ENCODE assay signal across 19 mouse cellular contexts in genomic region chr9:25558834-25559233, GRCm38 (mm10).
"Had no signal": no experiment of that assay in that cellular context is flagged by ENCODE, and none has a peak within 500 bp of the region (broad histone marks: within the 10 kb centered on the region; RNA-seq: fewer than 3 reads in every experiment).

No protein-coding gene starts in this region.

- H3K36me3 ChIP-seq: liver, embryonic 13.5 days; liver, embryonic 15.5 days; lung, embryonic 15.5 days; midbrain, embryonic 10.5 days; midbrain, embryonic 13.5 days; midbrain, embryonic 15.5 days; neural tube, embryonic 12.5 days had no signal

- H3K4me3 ChIP-seq: liver, embryonic 13.5 days; liver, embryonic 15.5 days; lung, embryonic 15.5 days; megakaryocyte, embryonic 14.5 days; midbrain, embryonic 10.5 days; midbrain, embryonic 13.5 days; midbrain, embryonic 15.5 days; myocyte; neural tube, embryonic 12.5 days had no signal

- H3K27me3 ChIP-seq: liver, embryonic 13.5 days; liver, embryonic 15.5 days; lung, embryonic 15.5 days; megakaryocyte, embryonic 14.5 days; midbrain, embryonic 13.5 days; midbrain, embryonic 15.5 days; neural tube, embryonic 12.5 days had no signal

- H3K9me3 ChIP-seq: liver, embryonic 13.5 days; liver, embryonic 15.5 days; lung, embryonic 15.5 days; midbrain, embryonic 13.5 days; midbrain, embryonic 15.5 days; neural tube, embryonic 12.5 days had no signal

- ATAC-seq: liver, postnatal 0 days; lung, postnatal 0 days; midbrain, embryonic 13.5 days; midbrain, embryonic 15.5 days had no signal

- H3K27ac ChIP-seq: liver, embryonic 13.5 days; liver, embryonic 15.5 days; lung, embryonic 15.5 days; macrophage; midbrain, embryonic 10.5 days; midbrain, embryonic 13.5 days; midbrain, embryonic 15.5 days; neural tube, embryonic 12.5 days had no signal

- H3K4me2 ChIP-seq: liver, embryonic 13.5 days; liver, embryonic 15.5 days; lung, embryonic 15.5 days; midbrain, embryonic 13.5 days; midbrain, embryonic 15.5 days; neural tube, embryonic 12.5 days had no signal

- H3K9ac ChIP-seq: liver, embryonic 13.5 days; liver, embryonic 15.5 days; liver, postnatal 0 days; lung, embryonic 15.5 days; midbrain, embryonic 13.5 days; midbrain, embryonic 15.5 days; neural tube, embryonic 12.5 days had no signal

- DNase-seq: liver, embryonic 13.5 days; liver, postnatal 0 days; lung, adult 2 months; lung, postnatal 14 days; lung, postnatal 36 days; right cerebral cortex, postnatal 14 days; thymus, adult 2 months; thymus, postnatal 25 days; thymus, postnatal 4 days had no signal

- H3K4me1 ChIP-seq: liver, embryonic 13.5 days; liver, embryonic 15.5 days; megakaryocyte, embryonic 14.5 days; midbrain, embryonic 10.5 days; midbrain, embryonic 13.5 days; midbrain, embryonic 15.5 days; neural tube, embryonic 12.5 days had no signal
